Mouse (Mus musculus) CD4-positive, CD25-positive, alpha-beta regulatory T cell, adult 9 weeks (primary cell): ENCODE results near the gene Rhbg. TPM values are rescaled to one million over a fixed set of nuclear protein-coding genes. Genes with fewer than 3 reads are reported as not detected.

Experiments used
- polyA plus RNA-seq: library from polyadenylated mRNA; unstranded; fragments of 100-300 nt; shearing (Covaris generic); gene quantifications from one replicate; pipeline ENCODE4 v1.2.1, GENCODE M21; 2017

Gene Rhbg
- not detected for polyA plus RNA-seq

DNA sequence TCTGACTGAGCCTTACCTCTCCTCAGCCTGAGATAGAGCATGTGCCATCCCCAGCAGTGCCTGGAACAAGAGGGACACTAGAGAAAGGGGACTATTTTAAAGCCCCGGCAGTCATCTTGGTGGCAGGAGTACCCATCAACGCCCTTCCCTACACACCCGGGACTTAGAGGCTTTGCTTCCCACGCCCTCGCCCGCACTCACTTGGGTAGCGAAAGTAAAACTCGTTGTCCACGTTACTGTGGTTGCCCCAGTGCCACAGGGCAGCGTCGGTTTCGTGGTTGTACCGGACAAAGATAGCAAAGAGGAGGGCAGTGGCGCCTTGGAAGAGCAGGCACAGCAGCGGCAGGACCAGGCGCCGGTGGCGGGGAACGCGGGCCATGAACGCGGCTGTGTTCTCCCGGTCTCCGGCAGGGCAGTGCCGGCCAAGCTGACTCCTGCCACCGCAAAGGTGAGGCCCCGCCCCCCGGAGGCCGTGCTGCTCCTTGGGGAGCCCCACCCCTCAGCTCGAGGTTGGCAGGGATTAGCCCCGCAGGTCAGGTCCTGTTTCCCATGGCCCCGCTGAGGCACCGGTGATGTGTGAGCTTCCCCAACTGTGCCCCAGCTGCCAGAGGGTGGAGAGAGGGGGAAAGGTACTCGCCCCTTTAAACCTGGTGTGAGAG is at the start of gene Rhbg:
TSS of gene Rhbg (minus strand) at position 442 of the 659 bp plus-strand sequence.

DNA sequence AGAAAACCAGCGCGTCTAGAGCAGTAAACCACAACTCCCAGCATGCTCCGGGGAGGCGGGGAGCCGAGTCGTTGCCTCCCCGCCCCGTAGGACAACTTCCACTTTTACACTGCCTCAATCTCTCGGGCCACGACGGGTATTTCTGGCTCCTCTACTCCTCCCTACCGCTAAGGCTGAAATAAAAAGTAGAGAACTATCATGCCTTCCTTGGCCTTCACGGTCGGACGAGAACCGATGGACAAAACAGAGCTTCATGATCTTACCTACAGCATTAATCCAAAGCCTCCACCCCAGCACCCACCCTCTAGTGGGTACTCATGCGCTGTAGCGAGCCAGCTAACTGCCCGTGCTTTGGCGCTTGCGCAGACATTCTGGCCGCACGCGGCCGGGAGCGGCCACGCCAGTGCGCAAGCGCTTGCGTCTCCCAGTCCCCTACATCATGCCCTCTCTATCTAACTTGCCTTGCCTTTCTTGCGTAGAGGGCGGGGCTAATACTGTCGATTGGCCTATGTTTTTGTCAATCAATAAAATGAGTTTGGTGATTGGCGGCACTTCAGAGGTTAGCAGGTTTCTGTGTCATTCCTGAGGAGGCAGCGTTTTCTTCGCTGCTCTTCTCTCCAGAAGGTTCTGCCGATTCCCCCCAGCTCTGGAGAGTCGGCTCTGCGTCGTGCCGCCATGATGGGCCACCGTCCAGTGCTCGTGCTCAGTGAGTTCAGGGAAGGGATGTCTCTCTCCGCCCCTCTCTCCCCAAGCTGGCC is 42.2 kb upstream of the Rhbg start, which contains the start of the genes Tsacc and Cct3:
TSS of gene Tsacc (minus strand) at position 439 of the 758 bp plus-strand sequence.
TSS of gene Cct3 (plus strand) at position 556 of the 758 bp plus-strand sequence.

DNA sequence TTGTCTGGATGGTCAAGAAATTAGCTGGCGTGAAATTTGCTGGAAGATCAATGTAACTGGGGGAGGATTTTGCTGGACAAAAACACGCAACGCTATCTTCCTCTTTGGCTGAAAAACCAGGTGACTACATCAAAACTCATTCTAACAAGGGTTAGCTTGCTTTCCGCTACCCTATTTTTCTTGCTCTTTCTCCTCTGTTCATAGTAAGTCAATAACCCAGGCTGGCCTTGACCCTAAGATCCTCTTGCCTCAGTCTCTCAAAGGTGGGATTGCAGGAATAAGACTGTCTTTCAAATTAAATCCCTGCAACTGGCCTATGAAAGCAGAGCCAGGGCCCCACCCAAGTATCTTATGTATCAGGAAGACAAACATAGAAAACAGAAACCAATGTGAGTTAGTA is 32.6 kb upstream of the Rhbg start, which contains the start of gene Gm38392:
TSS of gene Gm38392 (minus strand) at position 101 of the 400 bp plus-strand sequence.

Other genes starting within 250 kb of the Rhbg start
- gene Hapln2, start 227.1 kb downstream of the Rhbg start, polyA plus RNA-seq, result not detected
- 43.6 TPM for gene Gpatch4, start 211.6 kb downstream of the Rhbg start, polyA plus RNA-seq
- 102 TPM for gene Naxe, start 196.2 kb downstream of the Rhbg start, polyA plus RNA-seq
- gene Ttc24, start 176.4 kb downstream of the Rhbg start, polyA plus RNA-seq, result not detected
- gene Iqgap3, start 172.7 kb downstream of the Rhbg start, polyA plus RNA-seq, result 0.84 TPM
- 22.5 TPM for gene Mef2d, start 112.3 kb downstream of the Rhbg start, polyA plus RNA-seq
- gene Gm38392, start 32.5 kb upstream of the Rhbg start, polyA plus RNA-seq, result not detected
- gene Tsacc, start 42.3 kb upstream of the Rhbg start, polyA plus RNA-seq, result 13.7 TPM
- 344 TPM for gene Cct3, start 42.4 kb upstream of the Rhbg start, polyA plus RNA-seq
- gene Glmp, start 70.3 kb upstream of the Rhbg start, polyA plus RNA-seq, result 385 TPM
- 1.4 TPM for gene Tmem79, start 81.4 kb upstream of the Rhbg start, polyA plus RNA-seq
- gene Smg5, start 81.6 kb upstream of the Rhbg start, polyA plus RNA-seq, result 47.8 TPM
- gene Paqr6, start 109.9 kb upstream of the Rhbg start, polyA plus RNA-seq, result not detected
- gene Bglap3, start 118.0 kb upstream of the Rhbg start, polyA plus RNA-seq, result not detected
- gene Bglap2, start 124.0 kb upstream of the Rhbg start, polyA plus RNA-seq, result not detected
- not detected for gene Bglap, start 129.8 kb upstream of the Rhbg start, polyA plus RNA-seq
- 44.0 TPM for gene Pmf1, start 155.6 kb upstream of the Rhbg start, polyA plus RNA-seq
- 25.6 TPM for gene Slc25a44, start 170.4 kb upstream of the Rhbg start, polyA plus RNA-seq
- gene Sema4a, start 206.5 kb upstream of the Rhbg start, polyA plus RNA-seq, result 80.1 TPM